Mouse (Mus musculus) intestine, embryonic 14.5 days (tissue): Measurements from ENCODE around the gene Gse1. TPM values are rescaled to one million over a fixed set of nuclear protein-coding genes. Genes with fewer than 3 reads are reported as not detected.

Experiments
- ATAC-seq: fragments of 200-750 bp; cut with Nextera tagmentation; replicated peaks from 2 replicates; pipeline ENCODE4 v1.8.0; 2017; ENCODE audit warnings: low read depth, moderate number of reproducible peaks, moderate TSS enrichment, moderate library complexity; ENCODE audit not compliant: low FRiP score, low TSS enrichment
- DNase-seq: peaks from one replicate; pipeline ENCODE4 v3.0.0-alpha.2; 2018; ENCODE audit warnings: low spot score
- H3K27ac ChIP-seq: fragments of 300-500 bp; sonication (generic); 2 replicates; pipeline ENCODE4 v1.5.1; 2014; ENCODE audit warnings: low read depth, mild to moderate bottlenecking, control low read depth
- H3K27me3 ChIP-seq: fragments of 300-500 bp; sonication (generic); replicated peaks from 2 replicates; pipeline ENCODE4 v1.6.1; 2014; ENCODE audit warnings: low read length, control low read depth; ENCODE audit not compliant: control insufficient read depth, insufficient read depth
- H3K36me3 ChIP-seq: fragments of 300-500 bp; sonication (generic); 2 replicates; pipeline ENCODE4 v1.6.1; 2014; ENCODE audit warnings: low read length, control low read depth; ENCODE audit not compliant: control insufficient read depth, insufficient read depth
- H3K4me1 ChIP-seq: fragments of 300-500 bp; sonication (generic); replicated peaks from 2 replicates; pipeline ENCODE4 v1.6.1; 2014; ENCODE audit warnings: low read length, control low read depth, mixed read lengths; ENCODE audit not compliant: control insufficient read depth, insufficient read depth
- H3K4me2 ChIP-seq: fragments of 300-500 bp; sonication (generic); 2 replicates; pipeline ENCODE4 v1.6.1; 2014; ENCODE audit warnings: low read length
- H3K4me3 ChIP-seq: fragments of 300-500 bp; sonication (generic); 2 replicates; pipeline ENCODE4 v1.5.1; 2014; ENCODE audit warnings: low read depth, low read length, control low read depth, mixed read lengths
- H3K9ac ChIP-seq: fragments of 300-500 bp; sonication (generic); 2 replicates; pipeline ENCODE4 v1.6.1; 2014; ENCODE audit warnings: mild to moderate bottlenecking, low read length
- H3K9me3 ChIP-seq: fragments of 300-500 bp; sonication (generic); 2 replicates; pipeline ENCODE4 v1.6.1; 2016; ENCODE audit warnings: low read length, control low read depth; ENCODE audit not compliant: control insufficient read depth
- WGBS: fragments of 180-500 bp; shearing (Covaris S2); extraction: QIAGEN DNeasy Blood & Tissue Kit; methylation state at CpG from one replicate; pipeline ENCODE4 v1.1.7; 2014; 5-methylcytosine and 5-hydroxymethylcytosine counted together
- polyA plus RNA-seq: library from polyadenylated mRNA; unstranded; fragments of >200 nt; fragmentation: Nextera tagmentation; extraction: Ambion mirVana; gene quantifications from 2 replicates; pipeline ENCODE4 v1.2.1, GENCODE M21; 2014

Gene Gse1
- polyA plus RNA-seq = 13.3 and 16.7 TPM in 2 replicates

GRCm38 (mm10) chr8:120227891-120228591 is at the start of gene Gse1:
TSS of gene Gse1 (plus strand) at chr8:120228456.
- H3K27me3 ChIP-seq = no peaks in the 10 kb centered on the region
- DNase-seq = peak; percentile 75
- peaks cover 71% of the 10 kb centered on the region for H3K4me1 ChIP-seq
- H3K9me3 ChIP-seq = no peaks in the 10 kb centered on the region
- peak within 1 kb of the TSS; percentile 59 for H3K4me3 ChIP-seq
- H3K36me3 ChIP-seq = no peaks in the 10 kb centered on the region
- peak within 1 kb of the TSS; percentile 56 for H3K9ac ChIP-seq
- peak within 1 kb of the TSS; percentile 78 for H3K4me2 ChIP-seq
- H3K27ac ChIP-seq = peak within 1 kb of the TSS; percentile 27; the same call in 1 of the 2 replicates
- WGBS = 3% methylated on average over 22 of the region's 52 CpGs
- ATAC-seq = peak; percentile 59

GRCm38 (mm10) chr8:120179027-120179431 is 49.2 kb upstream of the Gse1 start:
- Histone ChIP-seq H3K36me3 (no peaks in the 10 kb centered on the region), H3K9me3 (no peaks in the 10 kb centered on the region), H3K9ac (no peak overlapping the region), H3K4me2 (peak overlapping the region; percentile 48), H3K27ac (no peak overlapping the region), H3K27me3 (no peaks in the 10 kb centered on the region), H3K4me3 (peak overlapping the region; percentile 20; the same call in 1 of the 2 replicates), H3K4me1 (peaks cover 33% of the 10 kb centered on the region)
- ATAC-seq (peak; percentile 57), DNase-seq (peak; percentile 100)
- 2% methylated on average over 10 of the region's 10 CpGs for WGBS

- DNase-seq (no peak), ATAC-seq (no peak)
- Histone ChIP-seq H3K36me3 (no peaks in the 10 kb centered on the region), H3K4me2 (no peak overlapping the region), H3K4me3 (no peak overlapping the region), H3K9me3 (no peaks in the 10 kb centered on the region), H3K27ac (no peak overlapping the region), H3K4me1 (peaks cover 47% of the 10 kb centered on the region), H3K27me3 (no peaks in the 10 kb centered on the region), H3K9ac (no peak overlapping the region)
- 31% methylated on average over 7 of the region's 7 CpGs for WGBS
These were observed 47.7 kb upstream of the Gse1 start for GRCm38 (mm10) chr8:120180445-120180970.

- 76% methylated on average over 5 of the region's 5 CpGs for WGBS
- no peak overlapping the region for H3K9ac ChIP-seq
- H3K27ac ChIP-seq = no peak overlapping the region
- peaks cover 55% of the 10 kb centered on the region for H3K4me1 ChIP-seq
- DNase-seq (no peak), ATAC-seq (no peak)
- H3K27me3 ChIP-seq = no peaks in the 10 kb centered on the region
- no peaks in the 10 kb centered on the region for H3K9me3 ChIP-seq
- H3K4me2 ChIP-seq = no peak overlapping the region
- no peak overlapping the region for H3K4me3 ChIP-seq
- no peaks in the 10 kb centered on the region for H3K36me3 ChIP-seq
These were observed 47.0 kb upstream of the Gse1 start for GRCm38 (mm10) chr8:120181274-120181673.

- WGBS = 83% methylated on average over 4 of the region's 4 CpGs
These were observed 46.3 kb upstream of the Gse1 start for GRCm38 (mm10) chr8:120181861-120182414.

GRCm38 (mm10) chr8:120184366-120184765 is 43.9 kb upstream of the Gse1 start:
- Histone ChIP-seq H3K4me2 (no peak overlapping the region), H3K4me1 (peaks cover 40% of the 10 kb centered on the region), H3K9ac (no peak overlapping the region), H3K9me3 (no peaks in the 10 kb centered on the region), H3K27me3 (no peaks in the 10 kb centered on the region), H3K27ac (peak overlapping the region; percentile 19; the same call in 1 of the 2 replicates), H3K36me3 (no peaks in the 10 kb centered on the region), H3K4me3 (no peak overlapping the region)
- peak; percentile 24; the same call in 1 of the 2 replicates for ATAC-seq
- 22% methylated on average over 9 of the region's 9 CpGs for WGBS
- peak; percentile 65 for DNase-seq

More at GRCm38 (mm10) chr8:120181861-120182414, 46.3 kb upstream of the Gse1 start:
- Histone ChIP-seq H3K27me3 (no peaks in the 10 kb centered on the region), H3K9me3 (no peaks in the 10 kb centered on the region), H3K4me2 (no peak overlapping the region), H3K27ac (no peak overlapping the region), H3K36me3 (no peaks in the 10 kb centered on the region), H3K4me3 (no peak overlapping the region), H3K9ac (no peak overlapping the region), H3K4me1 (peaks cover 55% of the 10 kb centered on the region)
- ATAC-seq (no peak), DNase-seq (no peak)

- H3K4me2 ChIP-seq = peak overlapping the region; percentile 26
- 15% methylated on average over 17 of the region's 17 CpGs for WGBS
- H3K36me3 ChIP-seq = no peaks in the 10 kb centered on the region
- peaks cover 40% of the 10 kb centered on the region for H3K4me1 ChIP-seq
- no peaks in the 10 kb centered on the region for H3K27me3 ChIP-seq
- H3K4me3 ChIP-seq = no peak overlapping the region
- peak overlapping the region; percentile 83 for H3K27ac ChIP-seq
- H3K9ac ChIP-seq = no peak overlapping the region
- no peaks in the 10 kb centered on the region for H3K9me3 ChIP-seq
- DNase-seq = peak; percentile 82
- peak; percentile 50; the same call in 1 of the 2 replicates for ATAC-seq
These were observed 43.1 kb upstream of the Gse1 start for GRCm38 (mm10) chr8:120184850-120185792.

GRCm38 (mm10) chr8:120186454-120186853 is 41.8 kb upstream of the Gse1 start:
- Histone ChIP-seq H3K4me3 (no peak overlapping the region), H3K27me3 (no peaks in the 10 kb centered on the region), H3K9ac (no peak overlapping the region), H3K4me1 (peaks cover 45% of the 10 kb centered on the region), H3K4me2 (no peak overlapping the region), H3K9me3 (no peaks in the 10 kb centered on the region), H3K27ac (0 out of 2 replicates have a peak overlapping the region, but pooled peaks have one; percentile 83), H3K36me3 (no peaks in the 10 kb centered on the region)
- WGBS = 59% methylated on average over 8 of the region's 8 CpGs
- DNase-seq (no peak), ATAC-seq (no peak)
